Mouse (Mus musculus): ENCODE data around the gene Mast4.

- no peak for TF ChIP-seq MYB (IDR thresholded peaks at IDR 0.05; ENCODE audit: low read depth, low read length)
- TF ChIP-seq EP300 (IDR thresholded peaks at IDR 0.05; ENCODE audit: low read depth in 1 of 2, low read length in 2 of 2), result no peak
- no peak for TF ChIP-seq ZKSCAN1 (IDR thresholded peaks at IDR 0.05; ENCODE audit: low read depth, low read length)
- no peak for TF ChIP-seq MYC (IDR thresholded peaks at IDR 0.05; ENCODE audit: low read depth, low read length)
Observed at GRCm38 (mm10) chr13:103027456-103028078, 306.7 kb downstream of the Mast4 start.

All from MEL (cell line).